Mouse (Mus musculus) hindlimb bud, embryonic 11.5 days (tissue): ENCODE results near the gene Tent4b.

Source experiments
- DNase-seq: peaks from one replicate; pipeline ENCODE4 v3.0.0-alpha.2; 2012; ENCODE audit warnings: low read depth, low spot score; ENCODE audit errors: extremely low spot score

The Tent4b gene

GRCm38 (mm10) chr8:88299907-88300603 is 101.0 kb downstream of the Tent4b start:
- DNase-seq, result no peak

- no peak for DNase-seq
Observed at GRCm38 (mm10) chr8:88301589-88302437, 102.8 kb downstream of the Tent4b start.

- no peak for DNase-seq
Observed at GRCm38 (mm10) chr8:88305814-88306213, 106.8 kb downstream of the Tent4b start.

GRCm38 (mm10) chr8:88306511-88306910 is 107.5 kb downstream of the Tent4b start:
- DNase-seq, result no peak

- DNase-seq, result no peak
Observed at GRCm38 (mm10) chr8:88307736-88308135, 108.7 kb downstream of the Tent4b start.
